ENCODE assay signal across 8 mouse cellular contexts in the genomic region with DNA sequence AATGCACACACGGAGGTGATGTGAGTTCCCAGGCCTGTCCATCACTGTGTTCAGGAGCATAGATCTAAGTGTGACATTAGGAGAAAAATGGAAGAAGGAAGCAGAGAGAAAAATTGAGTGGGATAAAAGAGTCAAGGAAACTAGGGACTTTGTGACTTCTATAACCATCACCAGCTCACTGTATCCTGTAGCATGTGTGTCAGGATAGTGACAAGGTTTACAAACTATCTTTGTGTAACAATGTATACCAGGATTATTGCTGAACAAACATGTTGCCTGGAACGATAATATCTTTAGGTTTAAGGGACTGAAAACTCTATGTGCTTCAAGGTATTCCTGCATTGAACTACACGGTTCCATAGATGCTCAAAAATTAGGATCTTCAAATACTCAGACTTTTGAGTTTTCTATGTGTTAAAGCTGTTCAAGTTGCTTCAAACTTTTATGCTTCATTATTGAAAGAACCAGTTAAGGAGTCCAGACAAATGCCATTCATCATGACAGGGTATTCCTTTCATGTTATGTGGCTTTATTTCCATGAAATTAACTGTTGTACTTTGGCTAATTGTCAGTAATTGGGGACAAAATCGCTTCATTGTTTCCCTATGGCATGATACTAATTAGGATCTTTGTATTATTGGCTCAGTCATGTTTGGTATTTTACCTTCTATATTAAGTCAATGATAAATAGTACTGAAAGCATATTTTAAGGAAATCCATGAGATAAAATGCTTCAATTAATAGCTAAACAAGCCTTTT.
A peak's percentile ranks its signal among the peaks of the same experiment; 100 is the strongest.
DNase-seq lines count a peak whose midpoint lies in the region; ATAC-seq and TF ChIP-seq lines count a peak whose summit lies in the region.
"Had no signal": no experiment of that assay in that cellular context is flagged by ENCODE, and none has a peak within 500 bp of the region (broad histone marks: within the 10 kb centered on the region; RNA-seq: fewer than 3 reads in every experiment).

No protein-coding gene starts in this region.

- no peak overlapping the region for H3K4me3 ChIP-seq in kidney, postnatal 0 days (replicated peaks; ENCODE audit: low read depth, low read length)
- peak overlapping the region; percentile 43 for H3K4me3 ChIP-seq in forebrain, embryonic 10.5 days
- no peak overlapping the region; the same call in 1 of the 2 replicates for H3K4me3 ChIP-seq in hindbrain, embryonic 16.5 days (ENCODE audit: low read length)

- no peak overlapping the region; the same call in 1 of the 2 replicates for H3K4me2 ChIP-seq in kidney, postnatal 0 days (ENCODE audit: low read length)
- peak overlapping the region; percentile 66 for H3K4me2 ChIP-seq in hindbrain, embryonic 16.5 days (ENCODE audit: low read length)

- H3K27me3 ChIP-seq in kidney, postnatal 0 days (ENCODE audit: insufficient read depth, low read length): no peaks in the 10 kb centered on the region
- H3K27me3 ChIP-seq in forebrain, embryonic 10.5 days (ENCODE audit: poor library complexity, severe bottlenecking): no peaks in the 10 kb centered on the region
- no peaks in the 10 kb centered on the region for H3K27me3 ChIP-seq in hindbrain, embryonic 16.5 days (replicated peaks; ENCODE audit: control insufficient read depth, insufficient read depth, low read length)

- no peak overlapping the region for H3K9ac ChIP-seq in kidney, postnatal 0 days (ENCODE audit: low read depth, low read length)
- peak overlapping the region; percentile 62 for H3K9ac ChIP-seq in hindbrain, embryonic 16.5 days (ENCODE audit: low read depth, low read length)

- no peaks in the 10 kb centered on the region for H3K36me3 ChIP-seq in kidney, postnatal 0 days (ENCODE audit: insufficient read depth, low read length)
- peaks cover 4% of the 10 kb centered on the region; the same call in 1 of the 2 replicates for H3K36me3 ChIP-seq in forebrain, embryonic 10.5 days (replicated peaks)
- H3K36me3 ChIP-seq in hindbrain, embryonic 16.5 days (ENCODE audit: control insufficient read depth, insufficient read depth, low read length): no peaks in the 10 kb centered on the region

- ATAC-seq in kidney, postnatal 0 days (replicated peaks; ENCODE audit: low FRiP score, low read depth): no peak
- no peak for ATAC-seq in hindbrain, embryonic 16.5 days
- ATAC-seq in megakaryocyte, adult 5-6 weeks (ENCODE audit: poor library complexity, severe bottlenecking): no peak

- WGBS in kidney, postnatal 0 days: 65% methylated on average over 4 of the region's 4 CpGs
- 36% methylated on average over 4 of the region's 4 CpGs for WGBS in forebrain, embryonic 10.5 days
- WGBS in hindbrain, embryonic 16.5 days: 19% methylated on average over 4 of the region's 4 CpGs

- no peaks in the 10 kb centered on the region for H3K9me3 ChIP-seq in kidney, postnatal 0 days (replicated peaks; ENCODE audit: low read length)
- H3K9me3 ChIP-seq in forebrain, embryonic 10.5 days: no peaks in the 10 kb centered on the region
- H3K9me3 ChIP-seq in hindbrain, embryonic 16.5 days (ENCODE audit: control insufficient read depth, low read length): no peaks in the 10 kb centered on the region

- H3K27ac ChIP-seq in kidney, postnatal 0 days: peak overlapping the region; percentile 33; the same call in 1 of the 2 replicates
- peak overlapping the region; percentile 90 for H3K27ac ChIP-seq in forebrain, embryonic 10.5 days
- H3K27ac ChIP-seq in hindbrain, embryonic 16.5 days (ENCODE audit: low read depth, low read length): peak overlapping the region; percentile 90

- H3K4me1 ChIP-seq in kidney, postnatal 0 days (replicated peaks; ENCODE audit: insufficient read depth, low read length): peaks cover 5% of the 10 kb centered on the region; the same call in 1 of the 2 replicates
- peaks cover 87% of the 10 kb centered on the region for H3K4me1 ChIP-seq in forebrain, embryonic 10.5 days
- H3K4me1 ChIP-seq in hindbrain, embryonic 16.5 days (ENCODE audit: control insufficient read depth, insufficient read depth, low read depth, low read length): peaks cover 37% of the 10 kb centered on the region

- DNase-seq in kidney, postnatal 0 days (ENCODE audit: low spot score): no peak
- DNase-seq in kidney, adult 8-10 months: no peak
- DNase-seq in forebrain, embryonic 10.5 days (ENCODE audit: extremely low spot score, low spot score): no peak
- peak; percentile 35 for DNase-seq in retina, embryonic 14.5 days (ENCODE audit: low spot score)
- DNase-seq in layer of hippocampus, postnatal 36 days: no peak
- DNase-seq: adrenal gland, postnatal 25 days had no signal

- TF ChIP-seq CTCF in kidney, postnatal 0 days (IDR thresholded peaks at IDR 0.05; ENCODE audit: low read depth): no peak

Comparison
In these comparisons a context has a peak if more than half of its experiments do, and no peak if none do; other contexts are left out.
1. H3K27ac ChIP-seq: peak in every context shown above with its lines; median percentile 90 in forebrain, embryonic 10.5 days; 90 in hindbrain, embryonic 16.5 days; 33 in kidney, postnatal 0 days.